Mouse (Mus musculus) spleen, adult 2 months (tissue): ENCODE measurements around the gene Lpcat2. TPM values are rescaled to one million over a fixed set of nuclear protein-coding genes. Genes with fewer than 3 reads are reported as not detected.

ENCODE experiments used
- DNase-seq, 2 experiments: peaks; one replicate each; pipeline versions ENCODE4 v3.0.0 to v3.0.0-alpha.2; 2012 to 2021; ENCODE audit warnings: low spot score in 2 of 2, low read depth in 1 of 2
- H3K27ac ChIP-seq: fragments of 200-500 bp; 2 replicates; pipeline ENCODE4 v1.5.1; 2012; ENCODE audit warnings: low read length, inconsistent platforms; ENCODE audit not compliant: insufficient read depth
- H3K27me3 ChIP-seq: fragments of 200-500 bp; 2 replicates; pipeline ENCODE4 v1.6.1; 2012; ENCODE audit warnings: mild to moderate bottlenecking, moderate library complexity, low read length, inconsistent platforms; ENCODE audit not compliant: control insufficient read depth, insufficient read depth
- H3K36me3 ChIP-seq: fragments of 200-500 bp; 2 replicates; pipeline ENCODE4 v1.6.1; 2012; ENCODE audit warnings: mild to moderate bottlenecking, low read length, inconsistent platforms; ENCODE audit not compliant: control insufficient read depth, insufficient read depth
- H3K4me1 ChIP-seq: fragments of 200-500 bp; 2 replicates; pipeline ENCODE4 v1.6.1; 2011; ENCODE audit warnings: inconsistent platforms; ENCODE audit not compliant: control insufficient read depth, insufficient read depth, insufficient read length
- H3K4me3 ChIP-seq: fragments of 200-500 bp; 2 replicates; pipeline ENCODE4 v1.5.1; 2011; ENCODE audit warnings: mild to moderate bottlenecking, inconsistent platforms; ENCODE audit not compliant: insufficient read depth, insufficient read length; ENCODE audit errors: extremely low read depth
- CTCF ChIP-seq: fragments of 200-500 bp; IDR thresholded peaks from 2 replicates; pipeline ENCODE4 v1.5.1; 2011; ENCODE audit warnings: mild to moderate bottlenecking, inconsistent platforms; ENCODE audit not compliant: insufficient read depth, insufficient read length, insufficient replicate concordance; ENCODE audit errors: extremely low read depth
- POLR2A ChIP-seq: fragments of 200-500 bp; IDR thresholded peaks from 2 replicates; pipeline ENCODE4 v1.6.1; 2011; ENCODE audit warnings: low read depth, low read length, inconsistent platforms
- WGBS: fragments of 180-500 bp; shearing (Covaris S2); methylation state at CpG from one replicate; pipeline ENCODE4 v1.1.7; 2018; 5-methylcytosine and 5-hydroxymethylcytosine counted together
- polyA plus RNA-seq: library from polyadenylated mRNA; depleted of rRNA; stranded (reverse); fragments of >200 nt; gene quantifications from 2 replicates; pipeline ENCODE4 v1.2.3, GENCODE M21; 2012; rRNA removed

Gene Lpcat2
- 9.2 and 11.2 TPM in 2 replicates for polyA plus RNA-seq

- Histone ChIP-seq H3K4me1 (peaks cover 13% of the 10 kb centered on the region; the same call in 1 of the 2 replicates), H3K27ac (peak within 1 kb of the TSS; percentile 67), H3K36me3 (no peaks in the 10 kb centered on the region), H3K27me3 (peaks cover 4% of the 10 kb centered on the region; the same call in 1 of the 2 replicates), H3K4me3 (peak within 1 kb of the TSS; percentile 72)
- DNase-seq: peak in 1 of 2 experiments; percentile 68
- TF ChIP-seq CTCF (no peak), POLR2A (no peak)
- 2% methylated on average over 50 of the region's 50 CpGs for WGBS
Measured at GRCm38 (mm10) chr8:92855171-92855894, at the start of gene Lpcat2. Gene Lpcat2, plus strand, starts transcription at chr8:92855339.

GRCm38 (mm10) chr8:92812773-92813172, 42.4 kb upstream of the Lpcat2 start:
- WGBS: 79% methylated on average over 2 of the region's 2 CpGs
- DNase-seq: no peak
- H3K27me3 ChIP-seq: no peaks in the 10 kb centered on the region
- H3K36me3 ChIP-seq: no peaks in the 10 kb centered on the region
- TF ChIP-seq POLR2A (no peak), CTCF (no peak)
- no peaks in the 10 kb centered on the region for H3K4me1 ChIP-seq
- H3K4me3 ChIP-seq: no peak overlapping the region
- no peak overlapping the region for H3K27ac ChIP-seq

- Histone ChIP-seq H3K4me1 (no peaks in the 10 kb centered on the region), H3K4me3 (no peak overlapping the region), H3K27me3 (no peaks in the 10 kb centered on the region), H3K36me3 (no peaks in the 10 kb centered on the region), H3K27ac (no peak overlapping the region)
- DNase-seq: no peak
- no peak for TF ChIP-seq CTCF
- TF ChIP-seq POLR2A: no peak
- 86% methylated on average over 5 of the region's 5 CpGs for WGBS
Measured at GRCm38 (mm10) chr8:92815661-92816060, 39.5 kb upstream of the Lpcat2 start.

- Histone ChIP-seq H3K4me1 (no peaks in the 10 kb centered on the region), H3K27me3 (no peaks in the 10 kb centered on the region), H3K4me3 (no peak overlapping the region), H3K27ac (no peak overlapping the region), H3K36me3 (no peaks in the 10 kb centered on the region)
- DNase-seq: peak; percentile 41 to 56
- peak; percentile 94 for TF ChIP-seq CTCF
- TF ChIP-seq POLR2A: no peak
- WGBS: 16% methylated on average over 6 of the region's 6 CpGs
Measured at GRCm38 (mm10) chr8:92817928-92818818, 37.0 kb upstream of the Lpcat2 start.

- Histone ChIP-seq H3K27me3 (no peaks in the 10 kb centered on the region), H3K4me1 (no peaks in the 10 kb centered on the region), H3K27ac (no peak overlapping the region), H3K36me3 (no peaks in the 10 kb centered on the region), H3K4me3 (no peak overlapping the region)
- no peak for DNase-seq
- no peak for TF ChIP-seq POLR2A
- TF ChIP-seq CTCF: no peak
Measured at GRCm38 (mm10) chr8:92821151-92821550, 34.0 kb upstream of the Lpcat2 start.

- Histone ChIP-seq H3K36me3 (no peaks in the 10 kb centered on the region), H3K27ac (no peak overlapping the region), H3K27me3 (peaks cover 3% of the 10 kb centered on the region; the same call in 1 of the 2 replicates), H3K4me3 (no peak overlapping the region), H3K4me1 (no peaks in the 10 kb centered on the region)
- no peak for DNase-seq
- 44% methylated on average over 5 of the region's 5 CpGs for WGBS
- TF ChIP-seq POLR2A (no peak), CTCF (no peak)
Measured at GRCm38 (mm10) chr8:92822386-92822785, 32.8 kb upstream of the Lpcat2 start.

- Histone ChIP-seq H3K27me3 (peaks cover 3% of the 10 kb centered on the region; the same call in 1 of the 2 replicates), H3K36me3 (no peaks in the 10 kb centered on the region), H3K4me3 (no peak overlapping the region), H3K4me1 (no peaks in the 10 kb centered on the region), H3K27ac (no peak overlapping the region)
- no peak for TF ChIP-seq POLR2A
- no peak for TF ChIP-seq CTCF
- 66% methylated on average over 4 of the region's 4 CpGs for WGBS
- no peak for DNase-seq
Measured at GRCm38 (mm10) chr8:92825991-92826390, 29.1 kb upstream of the Lpcat2 start.
